Mouse (Mus musculus) liver, embryonic 15.5 days (tissue): ENCODE data around the gene Prp2. TPM values are rescaled to one million over a fixed set of nuclear protein-coding genes. Genes with fewer than 3 reads are reported as not detected.
"Not testable (repeated sequence)": the region's sequence is repeated elsewhere in the genome, so short reads cannot be mapped to it uniquely, and the experiment has no call there.

Experiments used
- ATAC-seq: fragments of 200-750 bp; cut with Nextera tagmentation; 2 replicates; pipeline ENCODE4 v1.8.0; 2017; ENCODE audit warnings: moderate number of reproducible peaks, mild to moderate bottlenecking, moderate library complexity; ENCODE audit not compliant: insufficient read depth
- H3K27ac ChIP-seq: fragments of 300-500 bp; sonication (generic); replicated peaks from 2 replicates; pipeline ENCODE4 v1.5.1; 2015; ENCODE audit warnings: mild to moderate bottlenecking, inconsistent platforms
- H3K27me3 ChIP-seq: fragments of 300-500 bp; sonication (generic); 2 replicates; pipeline ENCODE4 v1.6.1; 2015; ENCODE audit warnings: mild to moderate bottlenecking, inconsistent platforms
- H3K36me3 ChIP-seq: fragments of 300-500 bp; sonication (generic); replicated peaks from 2 replicates; pipeline ENCODE4 v1.6.1; 2015; ENCODE audit warnings: moderate library complexity, mild to moderate bottlenecking, inconsistent platforms
- H3K4me1 ChIP-seq: fragments of 300-500 bp; sonication (generic); replicated peaks from 2 replicates; pipeline ENCODE4 v1.6.1; 2015; ENCODE audit warnings: inconsistent platforms
- H3K4me2 ChIP-seq: fragments of 300-500 bp; sonication (generic); 2 replicates; pipeline ENCODE4 v1.6.1; 2015; ENCODE audit warnings: moderate library complexity, mild to moderate bottlenecking, inconsistent platforms
- H3K4me3 ChIP-seq: fragments of 300-500 bp; sonication (generic); replicated peaks from 2 replicates; pipeline ENCODE4 v1.5.1; 2015; ENCODE audit warnings: mild to moderate bottlenecking, inconsistent platforms
- H3K9ac ChIP-seq: fragments of 300-500 bp; sonication (generic); 2 replicates; pipeline ENCODE4 v1.6.1; 2015; ENCODE audit warnings: moderate library complexity, mild to moderate bottlenecking, inconsistent platforms
- H3K9me3 ChIP-seq: fragments of 300-500 bp; sonication (generic); replicated peaks from 2 replicates; pipeline ENCODE4 v1.6.1; 2016; ENCODE audit warnings: inconsistent platforms
- WGBS: fragments of 180-500 bp; shearing (Covaris S2); methylation state at CpG from one replicate; pipeline ENCODE4 v1.1.7; 2015; ENCODE audit warnings: mixed read lengths; ENCODE audit not compliant: insufficient replicate concordance; 5-methylcytosine and 5-hydroxymethylcytosine counted together
- polyA plus RNA-seq: library from polyadenylated mRNA; unstranded; fragments of >200 nt; fragmentation: Nextera tagmentation; extraction: Ambion mirVana; gene quantifications from 2 replicates; pipeline ENCODE4 v1.2.1, GENCODE M21; 2015

The Prp2 gene
- polyA plus RNA-seq, result not detected in 2 replicates

- not testable (repeated sequence) for H3K9ac ChIP-seq, H3K9me3 ChIP-seq, H3K36me3 ChIP-seq, ATAC-seq, H3K27me3 ChIP-seq, H3K4me2 ChIP-seq, H3K4me3 ChIP-seq, H3K27ac ChIP-seq, H3K4me1 ChIP-seq
- WGBS, result 41% methylated on average over 2 of the region's 2 CpGs
Measured at GRCm38 (mm10) chr6:132595613-132596012, at the start of gene Prp2. TSS of gene Prp2 (plus strand) at chr6:132595913.

- not testable (repeated sequence) for H3K9ac ChIP-seq, ATAC-seq, H3K4me3 ChIP-seq, H3K9me3 ChIP-seq, H3K4me2 ChIP-seq, H3K27me3 ChIP-seq, H3K4me1 ChIP-seq, H3K27ac ChIP-seq, H3K36me3 ChIP-seq
- 50% methylated on average over 1 of the region's 1 CpGs for WGBS
Measured at GRCm38 (mm10) chr6:132569509-132569908, 26.2 kb upstream of the Prp2 start, which contains the start of gene Prh1. TSS of gene Prh1 (plus strand) at chr6:132569809.

GRCm38 (mm10) chr6:132649399-132649798, 53.7 kb downstream of the Prp2 start:
- Histone ChIP-seq H3K9me3 (no peaks in the 10 kb centered on the region), H3K36me3 (no peaks in the 10 kb centered on the region), H3K27me3 (no peaks in the 10 kb centered on the region), H3K4me2 (no peak overlapping the region), H3K4me3 (no peak overlapping the region), H3K9ac (no peak overlapping the region), H3K4me1 (no peaks in the 10 kb centered on the region), H3K27ac (no peak overlapping the region)
- ATAC-seq, result no peak

Other genes with a start within 250 kb of the Prp2 start
- gene Gm8882, start 231.8 kb upstream of the Prp2 start, polyA plus RNA-seq, result not detected in 2 replicates
- gene Prh1, start 26.1 kb upstream of the Prp2 start, polyA plus RNA-seq, result not detected in 2 replicates
- not detected in 2 replicates for gene A630073D07Rik, start 55.6 kb downstream of the Prp2 start, polyA plus RNA-seq
- gene Tas2r120, start 61.0 kb downstream of the Prp2 start, polyA plus RNA-seq, result not detected in 2 replicates
- gene Tas2r121, start 105.1 kb downstream of the Prp2 start, polyA plus RNA-seq, result not detected in 2 replicates
- gene Tas2r122, start 116.0 kb downstream of the Prp2 start, polyA plus RNA-seq, result not detected in 2 replicates
- gene Tas2r115, start 142.1 kb downstream of the Prp2 start, polyA plus RNA-seq, result not detected in 2 replicates
- not detected in 2 replicates for gene Tas2r124, start 158.8 kb downstream of the Prp2 start, polyA plus RNA-seq
- not detected in 2 replicates for gene Tas2r102, start 166.2 kb downstream of the Prp2 start, polyA plus RNA-seq
- not detected in 2 replicates for gene Tas2r136, start 182.2 kb downstream of the Prp2 start, polyA plus RNA-seq
- not detected in 2 replicates for gene Tas2r117, start 206.9 kb downstream of the Prp2 start, polyA plus RNA-seq